Comparison of ENCODE assay signal across 11 mouse cellular contexts in genomic region chr17:64802168-64802955, GRCm38 (mm10). TPM values are rescaled to one million over a fixed set of nuclear protein-coding genes. Genes with fewer than 3 reads are reported as not detected.
DNase-seq lines count a peak whose midpoint lies in the region; ATAC-seq lines count a peak whose summit lies in the region.
"Had no signal": no experiment of that assay in that cellular context is flagged by ENCODE, and none has a peak within 500 bp of the region (broad histone marks: within the 10 kb centered on the region; RNA-seq: fewer than 3 reads in every experiment).

No protein-coding gene starts in this region.

- H3K4me1 ChIP-seq in heart, embryonic 10.5 days: peaks cover 11% of the 10 kb centered on the region; the same call in 1 of the 2 replicates
- H3K4me1 ChIP-seq in limb, embryonic 13.5 days: peaks cover 18% of the 10 kb centered on the region; the same call in 1 of the 2 replicates
- H3K4me1 ChIP-seq: liver, embryonic 12.5 days; megakaryocyte, embryonic 14.5 days had no signal

- DNase-seq in heart, embryonic 10.5 days (ENCODE audit: low spot score): peak; percentile 71
- DNase-seq in heart, postnatal 10 days: no peak
- peak; percentile 4 for DNase-seq in retina, embryonic 14.5 days (ENCODE audit: low spot score)
- DNase-seq in retina, postnatal 1 day: no peak
- DNase-seq in testis, postnatal 10 days (ENCODE audit: low spot score): no peak
- no peak for DNase-seq in right cerebral cortex, postnatal 25 days
- DNase-seq in urinary bladder, adult 18-20 months (ENCODE audit: low spot score in 2 of 2): no peak

- H3K27ac ChIP-seq in heart, embryonic 10.5 days: 0 out of 2 replicates have a peak overlapping the region, but pooled peaks have one; percentile 10
- H3K27ac ChIP-seq in limb, embryonic 13.5 days: no peak overlapping the region; the same call in 1 of the 2 replicates
- H3K27ac ChIP-seq: liver, embryonic 12.5 days had no signal

- 44% methylated on average over 11 of the region's 11 CpGs for WGBS in heart, embryonic 10.5 days
- WGBS in limb, embryonic 13.5 days: 30% methylated on average over 11 of the region's 11 CpGs

- ATAC-seq in limb, embryonic 13.5 days (ENCODE audit: low FRiP score, low read depth): peak; percentile 71
- ATAC-seq: liver, embryonic 12.5 days had no signal

- intact Hi-C loops in heart, postnatal 10 days (cut with DNase I): no loop called here

- peak overlapping the region; percentile 17; the same call in 1 of the 2 replicates for H3K4me2 ChIP-seq in limb, embryonic 13.5 days (replicated peaks)
- H3K4me2 ChIP-seq: liver, embryonic 12.5 days had no signal

- peaks cover 22% of the 10 kb centered on the region for H3K27me3 ChIP-seq in heart, embryonic 10.5 days (ENCODE audit: insufficient read depth, poor library complexity, severe bottlenecking)
- no peaks in the 10 kb centered on the region for H3K27me3 ChIP-seq in limb, embryonic 13.5 days
- H3K27me3 ChIP-seq: liver, embryonic 12.5 days had no signal

- no peaks in the 10 kb centered on the region for H3K36me3 ChIP-seq in heart, embryonic 10.5 days
- H3K36me3 ChIP-seq in limb, embryonic 13.5 days: no peaks in the 10 kb centered on the region
- H3K36me3 ChIP-seq: liver, embryonic 12.5 days had no signal

- H3K9ac ChIP-seq in limb, embryonic 13.5 days: no peak overlapping the region
- H3K9ac ChIP-seq: liver, embryonic 12.5 days had no signal

- H3K9me3 ChIP-seq in heart, embryonic 10.5 days: no peaks in the 10 kb centered on the region
- H3K9me3 ChIP-seq in limb, embryonic 13.5 days: no peaks in the 10 kb centered on the region
- H3K9me3 ChIP-seq: liver, embryonic 12.5 days had no signal

- H3K4me3 ChIP-seq in heart, embryonic 10.5 days: no peak overlapping the region
- no peak overlapping the region for H3K4me3 ChIP-seq in limb, embryonic 13.5 days
- H3K4me3 ChIP-seq: liver, embryonic 12.5 days; megakaryocyte, embryonic 14.5 days had no signal

RNA-seq across cellular contexts. Expression of gene 4930583I09Rik, which starts 33.5 kb away (rescaled TPM):
- polyA plus RNA-seq in heart, embryonic 10.5 days (2016; fragmentation: Nextera tagmentation; extraction: Ambion mirVana): not detected in 2 replicates
- not detected for total RNA-seq in heart, postnatal 10 days (2021)
- polyA plus RNA-seq in limb, embryonic 13.5 days (2015; fragmentation: Nextera tagmentation; extraction: Ambion mirVana): not detected in 2 replicates
- total RNA-seq: layer of hippocampus, adult 18-20 months had no signal
- polyA plus RNA-seq: liver, embryonic 12.5 days had no signal

Comparison
In these comparisons a context has a peak if more than half of its experiments do, and no peak if none do; other contexts are left out.
1. DNase-seq: peak in heart, embryonic 10.5 days (single experiment) and retina, embryonic 14.5 days (single experiment); none in heart, postnatal 10 days (0 of 2), retina, postnatal 1 day (single experiment), testis, postnatal 10 days (single experiment), right cerebral cortex, postnatal 25 days (single experiment) and urinary bladder, adult 18-20 months (0 of 2).